Mouse (Mus musculus): ENCODE results near the gene Cttnbp2.

DNA sequence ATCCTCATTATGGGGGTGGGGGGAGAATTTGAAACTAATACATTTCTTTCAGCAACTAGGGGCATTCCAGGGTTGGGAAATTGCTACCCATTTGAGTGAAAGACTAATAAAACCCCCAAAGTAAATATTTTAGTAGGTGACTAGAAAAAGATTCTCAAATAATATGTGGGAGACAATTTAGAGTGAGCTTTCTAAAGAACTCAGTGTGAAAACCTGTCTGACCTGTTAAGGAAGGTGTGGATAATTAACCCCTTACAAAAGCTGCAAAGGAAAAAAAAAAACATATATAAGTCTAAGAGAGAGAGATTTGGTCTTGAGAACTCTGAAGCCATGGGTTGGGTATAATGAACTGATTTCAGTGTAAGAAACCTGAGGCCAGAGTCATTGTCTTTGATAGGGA, 176.3 kb downstream of the Cttnbp2 start:
- TF ChIP-seq MAX (IDR thresholded peaks at IDR 0.05; ENCODE audit: low read depth): no peak
- no peak for TF ChIP-seq TCF12 (IDR thresholded peaks at IDR 0.05; ENCODE audit: insufficient read depth, poor library complexity, severe bottlenecking)
- no peak for TF ChIP-seq MYOG (IDR thresholded peaks at IDR 0.05; ENCODE audit: control insufficient read depth in 1 of 3, insufficient read depth in 1 of 3, insufficient read length in 2 of 3, low read depth in 2 of 3)
- no peak for TF ChIP-seq POLR2A (IDR thresholded peaks at IDR 0.05; ENCODE audit: insufficient read length, low read depth)
- no peak for TF ChIP-seq POLR2AphosphoS2 (IDR thresholded peaks at IDR 0.05; ENCODE audit: insufficient read length, low read depth)
- TF ChIP-seq CEBPB (IDR thresholded peaks at IDR 0.05; ENCODE audit: insufficient read depth, poor library complexity, severe bottlenecking): no peak
- TF ChIP-seq USF1 (IDR thresholded peaks at IDR 0.05; ENCODE audit: low read depth): no peak
- TF ChIP-seq E2F4 (IDR thresholded peaks at IDR 0.05; ENCODE audit: insufficient read depth): no peak
- no peak for TF ChIP-seq REST (IDR thresholded peaks at IDR 0.05; ENCODE audit: insufficient read depth, insufficient read length)
- TF ChIP-seq MYOD1 (IDR thresholded peaks at IDR 0.05; ENCODE audit: control insufficient read depth in 1 of 3, insufficient read length in 2 of 3, low read depth in 2 of 3): no peak

All from myocyte (in vitro differentiated cells).